Mouse (Mus musculus) left cerebral cortex, adult 18-20 months (tissue): ENCODE measurements around the gene Fam71f2. TPM values are rescaled to one million over a fixed set of nuclear protein-coding genes. Genes with fewer than 3 reads are reported as not detected.
A peak's percentile ranks its signal among the peaks of the same experiment; 100 is the strongest.

Source experiments
- DNase-seq, 2 experiments: peaks; one replicate each; pipeline ENCODE4 v3.0.0; 2021 to 2022; ENCODE audit warnings: low spot score in 2 of 2, mixed read lengths in 1 of 2
- total RNA-seq, 2 experiments: library from RNA; stranded (reverse); gene quantifications; 2 replicates each; pipeline ENCODE4 v1.2.3; 2021

The Fam71f2 gene
- total RNA-seq, 2 experiments from 2014 or later: 0.81 TPM; not detected in 1

DNA sequence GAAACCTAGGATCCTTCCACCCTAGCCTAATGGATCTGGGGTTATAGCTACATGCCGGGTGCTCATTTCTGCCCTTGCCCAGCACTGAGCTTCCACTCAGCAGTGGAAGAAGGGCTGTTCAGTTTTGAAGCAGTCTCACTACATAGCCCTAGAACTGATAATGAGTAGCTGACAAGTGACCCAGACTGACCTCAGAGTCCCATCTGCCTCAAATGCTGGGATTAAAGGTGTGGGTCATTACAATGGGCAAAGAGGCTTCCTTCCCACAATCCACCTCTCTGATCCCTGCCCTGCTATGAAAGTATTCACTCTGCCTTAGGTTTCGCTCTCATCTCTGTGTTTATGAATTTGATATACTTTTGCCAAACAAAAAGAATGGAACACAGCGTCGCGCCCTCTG lies 2.6 kb upstream of the Fam71f2 start:
- no peak for DNase-seq

DNA sequence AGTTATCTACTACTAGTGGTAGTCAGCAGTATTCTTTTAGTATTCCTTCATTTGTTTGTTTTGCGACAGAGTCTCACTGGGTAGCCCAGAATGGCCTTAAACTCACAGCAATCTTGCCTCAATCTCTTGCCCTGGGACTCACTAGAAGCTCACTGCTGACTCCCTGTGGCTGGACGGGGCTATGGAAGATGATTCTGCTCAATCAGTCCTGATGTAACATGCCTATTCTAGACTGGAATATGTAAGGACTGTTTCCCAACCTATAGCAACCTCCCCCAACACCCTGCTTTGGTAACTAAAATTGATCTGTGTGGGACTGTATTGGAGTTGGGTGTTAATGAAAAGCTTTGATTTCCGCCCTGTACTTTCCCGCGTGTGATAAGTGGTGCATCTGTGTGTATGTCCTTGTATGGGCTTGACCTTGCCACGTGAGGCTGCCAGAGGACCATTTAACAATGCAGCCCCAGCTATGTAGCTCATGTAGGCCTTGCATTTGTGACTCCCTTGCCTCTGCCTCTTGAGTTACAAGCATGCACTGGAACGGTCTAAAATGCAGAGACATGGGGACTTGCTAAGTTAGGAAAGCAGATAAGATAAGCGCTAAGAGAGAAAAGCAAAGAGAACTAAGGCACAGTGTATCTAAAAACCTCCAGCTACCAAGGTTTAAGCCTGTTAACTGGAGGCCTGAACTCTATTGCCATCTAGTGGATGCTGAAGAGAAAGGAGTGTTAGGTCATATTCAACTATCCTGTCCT lies 703 bp upstream of the Fam71f2 start:
- peak; percentile 15 to 30 for DNase-seq

DNA sequence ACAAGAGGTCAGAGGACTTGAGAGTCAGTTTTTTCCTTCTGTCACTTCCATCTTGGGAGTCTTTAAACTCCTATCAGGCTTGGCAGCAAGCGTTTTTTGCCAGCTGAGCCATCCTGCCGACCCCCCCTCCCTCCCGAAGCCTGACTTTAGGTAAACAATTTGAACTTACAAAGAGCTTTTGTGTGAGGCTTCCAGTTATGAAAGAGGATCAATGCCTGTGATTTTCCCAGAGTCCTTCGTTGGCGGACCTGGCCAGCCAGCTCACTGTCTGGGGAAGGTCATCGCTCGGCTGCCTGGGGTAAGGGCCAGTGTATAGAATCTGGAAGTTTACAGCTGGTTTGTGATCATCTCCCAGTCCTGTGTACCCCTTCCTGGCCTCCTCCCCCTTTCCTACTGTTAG lies 1.3 kb downstream of the Fam71f2 start:
- no peak for DNase-seq

DNA sequence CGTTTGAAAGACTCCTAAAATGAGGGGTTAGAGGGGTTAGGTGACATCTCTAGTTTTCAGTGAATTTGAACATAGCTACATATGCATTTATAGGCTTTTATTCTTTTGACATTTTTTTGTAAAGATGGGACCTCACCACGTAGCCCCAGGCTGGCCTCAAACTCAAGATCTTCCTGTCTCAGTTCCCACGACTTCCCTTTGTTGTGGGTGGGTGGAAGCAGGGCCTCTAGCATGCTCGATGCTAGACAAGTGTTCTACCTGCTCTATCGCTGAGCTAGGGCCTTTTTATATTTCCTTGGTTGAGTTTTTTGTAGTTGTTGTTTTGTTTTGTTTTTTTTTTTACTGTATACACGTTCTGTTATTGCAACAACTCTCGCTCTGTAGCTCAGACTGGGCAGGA lies 7.5 kb downstream of the Fam71f2 start:
- DNase-seq: no peak

DNA sequence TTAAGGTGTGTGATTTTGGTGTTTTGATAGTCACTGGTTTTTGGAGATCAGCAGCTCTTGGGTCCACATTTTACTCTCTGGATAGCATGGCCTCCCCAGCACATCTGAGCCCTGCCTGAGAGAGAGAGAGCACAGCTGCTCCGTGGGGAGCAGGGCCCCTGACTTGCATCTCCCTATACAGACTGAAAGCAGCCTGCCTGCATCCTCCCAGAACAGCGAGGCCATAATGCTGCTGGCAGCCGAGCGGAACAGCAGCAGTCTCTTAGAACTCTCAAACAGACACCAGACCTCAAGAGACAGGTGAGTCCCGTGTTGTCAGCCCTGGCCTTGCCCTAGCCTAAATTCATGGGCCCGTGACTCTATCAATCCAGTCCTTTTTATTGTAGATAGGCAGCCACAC lies 8.1 kb downstream of the Fam71f2 start:
- no peak for DNase-seq

DNA sequence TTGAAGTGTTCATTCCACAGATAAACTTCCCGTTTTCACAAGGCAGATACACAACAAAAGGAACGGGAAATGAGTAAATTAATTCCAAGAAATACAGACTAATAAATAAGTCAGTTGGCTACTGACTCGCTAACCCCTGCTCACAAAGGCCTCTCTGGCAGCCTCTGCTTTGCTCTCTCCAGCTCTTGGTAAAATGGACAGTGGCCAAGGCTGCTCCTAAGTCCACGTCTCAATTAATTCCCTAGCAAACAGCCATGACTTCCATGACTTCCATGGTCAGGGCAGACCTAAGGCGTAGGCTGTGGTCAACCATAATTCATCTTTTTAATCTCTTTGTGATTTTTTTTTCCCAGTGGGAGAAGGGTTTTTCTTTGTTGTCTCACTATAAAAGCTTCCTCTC lies 8.6 kb downstream of the Fam71f2 start:
- DNase-seq: no peak

DNA sequence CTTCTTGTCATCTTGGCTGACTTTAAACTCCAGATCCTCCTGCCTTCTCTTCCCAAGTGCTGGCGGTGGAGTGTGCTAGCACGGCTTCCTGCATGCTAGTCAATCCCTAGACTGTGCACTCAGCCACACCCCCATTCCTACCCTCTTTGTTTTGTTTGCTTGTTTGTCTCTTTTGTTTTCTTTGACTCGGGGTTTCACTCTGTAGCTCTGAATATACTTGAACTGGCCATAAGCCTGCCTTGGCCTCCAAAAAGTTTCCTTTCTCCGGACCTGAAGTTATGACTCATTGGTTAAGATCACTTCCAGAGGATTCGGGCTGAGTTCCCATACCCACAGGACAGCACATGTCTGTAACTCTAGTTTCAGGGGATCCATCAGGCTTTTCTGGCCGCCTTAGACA lies 9.3 kb downstream of the Fam71f2 start:
- no peak for DNase-seq

DNA sequence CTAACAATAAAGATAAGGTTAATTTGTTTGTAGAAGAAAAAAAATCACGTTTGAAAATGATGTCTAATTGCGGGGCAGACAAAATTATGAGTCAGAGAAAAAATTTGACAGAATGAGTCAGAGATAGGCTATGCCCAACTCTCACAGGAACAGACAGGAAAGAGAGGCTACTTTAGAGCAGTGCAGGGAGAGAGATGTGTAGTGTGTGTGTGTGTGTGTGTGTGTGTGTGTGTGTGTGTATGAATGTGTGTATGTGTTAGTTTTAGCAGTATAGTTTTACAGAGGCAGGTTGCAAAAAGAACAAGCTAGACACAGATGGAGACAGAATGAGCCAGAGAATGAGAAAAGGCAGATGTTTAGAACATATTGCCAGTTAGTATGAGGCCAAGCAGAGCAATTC lies 19.7 kb downstream of the Fam71f2 start:
- DNase-seq: no peak

DNA sequence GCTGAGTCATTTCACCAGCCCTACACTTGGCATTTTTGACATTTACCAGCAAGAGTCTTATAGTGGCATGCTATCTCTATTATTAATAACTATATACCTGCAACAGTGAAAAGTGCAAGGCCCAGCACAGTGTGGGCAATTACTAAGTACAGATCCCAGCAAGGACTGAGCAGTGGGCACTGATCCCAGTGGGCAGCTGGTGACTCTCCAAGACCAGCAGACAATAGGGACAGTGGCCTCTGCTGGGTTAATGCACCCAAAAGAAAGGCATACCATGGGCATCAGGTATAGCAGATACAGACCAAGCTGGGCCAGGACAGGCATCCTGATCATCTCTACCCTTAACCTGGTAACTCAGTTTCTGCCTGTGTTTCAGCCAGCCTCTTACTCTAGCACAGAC lies 23.9 kb downstream of the Fam71f2 start:
- DNase-seq: no peak

DNA sequence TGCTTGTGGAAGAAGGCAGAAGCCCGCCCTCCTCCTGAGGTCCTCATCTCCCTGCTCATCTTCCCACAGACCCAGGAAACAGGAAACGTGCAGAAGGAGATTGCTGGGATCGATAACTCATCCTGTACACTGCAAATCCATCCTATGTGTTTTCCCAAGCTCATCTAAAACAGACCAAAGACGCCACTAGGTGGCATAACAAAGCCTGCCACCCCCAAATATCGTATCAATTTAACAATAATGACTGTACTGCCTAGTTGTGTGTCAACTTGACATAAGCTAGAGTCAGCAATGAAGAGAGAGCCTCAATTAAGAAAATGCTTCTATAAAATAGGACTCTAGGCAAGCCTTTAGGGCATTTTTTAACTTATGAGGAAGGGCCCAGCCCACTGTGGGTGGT lies 24.3 kb downstream of the Fam71f2 start:
- DNase-seq: no peak

DNA sequence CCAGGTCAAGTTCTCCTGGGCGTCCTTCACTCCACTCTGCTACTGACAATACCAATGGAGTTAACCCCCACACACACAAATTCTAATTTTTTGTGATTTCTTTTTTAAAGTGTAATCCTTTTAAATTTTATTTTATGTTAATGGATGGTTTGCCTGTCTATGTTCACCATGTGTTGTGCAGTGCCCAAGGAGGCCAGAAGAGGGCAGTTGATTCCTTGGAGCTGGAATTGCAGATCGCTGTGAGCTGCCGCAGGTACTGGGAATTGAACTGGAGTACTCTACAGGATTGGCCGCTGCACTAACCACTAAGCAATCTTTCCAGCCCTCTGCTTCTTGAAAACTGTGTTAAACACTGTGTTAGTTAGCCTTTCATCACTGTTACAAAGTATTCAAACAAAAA lies 26.1 kb downstream of the Fam71f2 start:
- DNase-seq: no peak

DNA sequence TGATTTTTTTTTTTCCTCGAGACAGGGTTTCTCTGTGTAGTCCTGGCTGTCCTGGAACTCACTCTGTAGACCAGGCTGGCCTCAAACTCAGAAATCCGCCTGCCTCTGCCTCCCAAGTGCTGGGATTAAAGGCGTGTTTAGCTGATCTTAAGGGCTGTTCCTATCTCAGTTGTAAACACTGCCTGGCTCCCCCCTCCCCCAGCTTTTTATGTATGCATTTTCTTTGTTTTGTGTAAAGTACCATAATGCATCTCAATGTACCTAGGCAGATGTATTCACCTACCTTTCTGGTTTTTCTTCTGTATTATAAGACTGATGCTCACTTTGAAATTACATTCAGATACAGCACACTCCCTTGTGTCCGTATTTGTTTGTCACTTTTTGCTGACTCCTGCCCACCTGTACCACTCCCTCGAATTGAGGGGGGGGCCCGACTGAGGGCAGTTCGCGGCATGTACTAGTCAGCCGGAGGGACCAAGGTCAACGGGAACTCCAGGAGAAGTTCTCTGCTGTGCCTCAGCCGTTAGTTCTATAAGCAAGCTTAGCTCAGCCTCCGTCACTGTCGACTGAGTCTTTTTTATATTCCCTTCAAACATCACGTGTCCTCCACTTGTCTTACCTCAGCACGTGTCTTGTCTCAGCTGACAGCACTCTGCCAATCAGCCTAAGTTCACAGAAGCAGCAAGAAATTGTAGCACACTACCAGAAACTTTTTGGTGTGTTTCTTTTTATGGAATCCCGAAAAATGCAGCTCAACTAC lies 29.6 kb downstream of the Fam71f2 start:
- no peak for DNase-seq

DNA sequence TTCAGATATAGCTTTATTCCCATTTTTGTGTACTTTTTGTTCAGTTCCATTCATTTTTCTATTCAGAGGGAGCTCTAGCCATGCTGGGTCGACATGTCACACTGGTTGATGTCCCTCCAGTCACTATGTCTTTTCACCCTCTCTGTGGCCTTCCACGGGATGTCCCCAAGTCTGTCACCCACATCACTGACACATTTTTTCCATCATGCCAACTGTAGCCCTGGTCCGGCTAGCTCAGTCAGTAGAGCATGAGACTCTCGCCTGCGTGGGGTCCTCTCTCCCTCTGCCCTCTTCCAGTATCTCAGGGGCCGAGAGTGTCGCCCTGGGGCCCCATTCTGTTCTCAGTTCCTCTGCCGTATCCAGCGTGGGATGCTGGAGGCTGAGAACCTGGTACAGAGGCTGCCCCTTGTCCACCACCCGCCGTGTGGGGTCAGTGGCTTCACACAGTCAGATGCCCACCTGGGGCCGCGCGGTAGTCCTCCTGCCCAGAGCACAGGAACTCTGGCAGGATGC lies 34.4 kb downstream of the Fam71f2 start:
- DNase-seq: no peak

DNA sequence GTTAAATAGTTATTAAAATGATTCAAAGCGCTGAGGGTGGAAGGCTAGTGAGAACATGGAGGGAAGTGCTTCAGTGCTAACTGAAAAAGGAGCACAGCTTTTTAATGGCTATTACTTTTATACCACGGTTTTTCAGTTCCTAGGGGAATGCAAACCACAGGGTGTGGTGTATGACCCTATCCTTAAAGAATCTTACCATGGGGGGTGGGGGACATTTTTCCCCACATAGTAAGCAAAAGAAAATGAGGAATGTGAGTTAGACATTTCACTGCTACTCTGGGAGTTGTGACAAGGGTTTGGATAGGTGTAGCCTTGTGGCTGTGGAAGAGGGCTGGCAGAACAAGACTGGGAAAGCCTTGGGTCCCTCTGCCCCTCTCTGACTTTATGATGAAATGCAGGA lies 37.9 kb downstream of the Fam71f2 start:
- DNase-seq: no peak

DNA sequence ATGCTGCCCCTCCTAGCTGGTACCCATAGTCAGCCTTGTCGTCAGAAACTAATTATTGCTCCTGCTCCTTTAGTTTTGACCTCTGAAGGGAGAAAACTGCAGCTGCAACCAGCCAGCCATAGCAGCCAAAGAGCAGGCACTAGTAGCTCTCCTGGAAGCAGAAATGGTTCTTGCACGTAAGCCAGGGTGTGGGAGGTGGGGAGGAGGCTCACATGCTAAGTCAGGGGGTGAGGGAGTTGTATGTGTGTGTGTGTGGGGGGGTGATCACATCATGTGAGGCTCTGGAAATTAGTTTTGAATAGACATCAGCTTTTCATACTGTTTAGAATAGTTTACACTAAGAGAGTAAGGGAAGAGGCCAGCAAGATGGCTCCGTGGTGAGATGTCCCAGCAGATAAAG lies 38.5 kb downstream of the Fam71f2 start:
- DNase-seq: no peak

DNA sequence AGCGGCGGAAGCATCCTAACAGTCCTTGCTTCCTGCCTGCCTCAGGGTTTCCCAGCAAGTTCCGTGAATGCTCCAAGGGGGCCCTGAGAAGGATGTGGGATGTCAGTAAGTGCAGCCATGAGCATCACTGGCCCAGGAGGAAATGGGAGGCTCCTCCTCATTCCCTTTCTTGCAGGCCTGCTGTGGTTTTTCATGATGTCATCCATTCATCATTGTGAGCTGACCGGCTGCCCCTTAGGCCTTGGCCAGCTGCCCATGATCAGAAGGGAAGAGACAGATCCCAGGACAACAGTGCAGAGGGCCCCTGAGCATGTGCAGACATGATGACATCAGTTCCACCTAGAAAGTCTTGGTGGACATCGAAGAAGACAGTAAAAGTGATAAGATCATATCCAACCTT lies 39.5 kb downstream of the Fam71f2 start, which contains the start of gene Fam71f1:
Gene Fam71f1, plus strand, starts transcription at position 262 of the 400 bp plus-strand sequence.
- DNase-seq: no peak

DNA sequence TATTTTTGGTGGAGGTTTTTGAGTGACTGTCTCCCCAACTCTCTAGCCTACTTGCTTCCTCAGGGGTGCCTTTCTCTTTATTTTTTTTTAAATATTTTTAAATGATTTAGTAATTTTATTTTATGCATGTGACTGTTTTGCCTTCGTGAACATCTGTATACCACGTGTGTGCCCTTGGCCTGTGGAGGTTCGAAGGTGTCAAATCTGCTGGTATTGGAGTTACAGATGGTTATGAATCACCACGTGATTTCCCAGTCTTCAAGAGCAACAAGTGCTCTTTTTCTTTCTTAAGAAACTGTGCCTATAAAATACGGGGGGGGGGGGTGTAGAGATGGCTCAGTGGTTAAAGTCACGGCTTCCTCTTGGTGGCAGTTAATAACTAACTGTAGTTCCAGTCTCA lies 42.2 kb downstream of the Fam71f2 start:
- DNase-seq: no peak

DNA sequence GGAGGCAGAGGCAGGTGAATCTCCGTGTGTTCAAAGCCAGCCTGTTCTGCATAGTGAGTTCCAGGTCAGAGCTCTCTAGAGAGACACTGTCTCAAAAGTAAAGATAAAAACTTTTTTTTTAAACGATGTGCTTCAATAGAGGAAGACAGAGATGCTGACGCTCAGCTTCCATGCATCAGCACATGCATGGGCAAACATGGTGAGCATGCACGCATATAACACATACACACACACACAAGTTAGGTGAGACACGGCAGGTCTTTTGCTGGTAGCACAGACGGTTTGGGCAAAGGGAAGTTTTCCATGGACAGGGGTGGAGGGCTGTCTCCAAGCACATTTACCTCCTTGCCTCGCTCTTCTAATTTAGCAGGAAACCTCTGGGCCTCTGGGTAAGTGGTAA lies 42.8 kb downstream of the Fam71f2 start:
- no peak for DNase-seq

DNA sequence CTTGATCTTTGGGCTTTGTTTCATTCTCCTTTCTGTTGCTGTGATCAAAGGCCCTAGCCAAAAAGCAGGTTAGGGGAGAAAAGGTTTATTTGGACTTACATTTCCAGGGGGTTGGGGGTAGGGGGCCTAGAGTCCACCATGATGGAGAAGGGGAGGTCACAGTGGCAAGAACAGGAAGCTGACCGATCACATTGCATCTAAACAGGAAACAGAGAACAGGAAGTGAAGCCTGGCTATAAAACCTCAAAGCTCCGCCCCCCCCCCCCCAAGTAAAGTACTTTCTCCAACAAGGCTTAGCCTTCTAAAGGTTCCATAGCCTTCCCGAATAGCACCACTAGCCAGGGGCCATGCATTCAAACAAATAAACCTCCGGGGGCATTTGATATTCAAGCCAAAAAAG lies 43.3 kb downstream of the Fam71f2 start:
- DNase-seq: no peak

DNA sequence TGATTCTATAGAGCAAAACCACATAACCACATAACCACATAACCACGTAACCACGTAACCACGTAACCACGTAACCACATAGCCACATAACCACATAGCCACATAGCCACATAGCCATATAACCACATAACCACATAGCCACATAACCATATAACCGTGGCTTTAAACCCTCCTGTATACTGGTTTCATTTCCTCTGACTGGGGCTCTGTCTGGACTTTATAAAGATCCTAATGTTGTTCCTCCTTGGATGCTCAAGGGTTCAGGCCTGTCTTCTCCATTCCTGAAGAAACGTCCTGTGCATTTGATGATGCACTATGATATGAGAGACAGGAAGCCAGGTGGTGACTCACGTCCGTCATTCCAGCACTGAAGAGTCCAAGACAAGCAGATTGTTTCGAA lies 47.6 kb downstream of the Fam71f2 start:
- DNase-seq: no peak

DNA sequence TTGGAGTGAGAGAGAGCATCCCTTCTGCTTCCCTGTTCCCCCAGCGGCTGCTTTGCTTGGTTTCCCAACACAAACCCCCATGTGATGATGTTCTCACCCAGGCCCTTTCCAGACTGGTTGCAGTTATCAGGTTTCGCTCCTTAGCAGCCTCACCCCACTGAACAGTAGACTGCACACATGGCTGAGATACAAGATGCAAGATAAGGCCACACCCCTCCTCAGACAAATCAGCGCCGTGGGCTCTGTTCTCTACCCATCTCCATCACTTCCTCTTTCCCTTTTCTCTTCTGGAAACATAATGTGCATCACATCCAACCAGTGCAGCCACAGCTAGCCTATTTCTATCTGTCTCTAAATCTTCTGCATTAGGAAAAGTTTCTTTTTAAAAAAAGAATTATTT lies 50.1 kb downstream of the Fam71f2 start:
- DNase-seq: no peak
